Mouse (Mus musculus): ENCODE data around the gene Lamb3. TPM values are rescaled to one million over a fixed set of nuclear protein-coding genes. Genes with fewer than 3 reads are reported as not detected.

Lamb3 gene
- total RNA-seq, 2 experiments from 2014 or later: not detected

- peak; percentile 73 for ATAC-seq (replicated peaks; ENCODE audit: low FRiP score, low TSS enrichment, poor library complexity, severe bottlenecking)
Observed at GRCm38 (mm10) chr1:193330172-193330571, 122.7 kb downstream of the Lamb3 start.

- no peak for ATAC-seq (replicated peaks; ENCODE audit: low FRiP score, low TSS enrichment, poor library complexity, severe bottlenecking)
Observed at GRCm38 (mm10) chr1:193330626-193331025, 123.1 kb downstream of the Lamb3 start.

- no peak for ATAC-seq (replicated peaks; ENCODE audit: low FRiP score, low TSS enrichment, poor library complexity, severe bottlenecking)
Observed at GRCm38 (mm10) chr1:193332018-193332417, 124.5 kb downstream of the Lamb3 start.

- ATAC-seq (replicated peaks; ENCODE audit: low FRiP score, low TSS enrichment, poor library complexity, severe bottlenecking): no peak
Observed at GRCm38 (mm10) chr1:193332671-193333070, 125.2 kb downstream of the Lamb3 start.

- no peak for ATAC-seq (replicated peaks; ENCODE audit: low FRiP score, low TSS enrichment, poor library complexity, severe bottlenecking)
Observed at GRCm38 (mm10) chr1:193333776-193334175, 126.3 kb downstream of the Lamb3 start.

- ATAC-seq (replicated peaks; ENCODE audit: low FRiP score, low TSS enrichment, poor library complexity, severe bottlenecking): no peak
Observed at GRCm38 (mm10) chr1:193334546-193334945, 127.0 kb downstream of the Lamb3 start.

GRCm38 (mm10) chr1:193336122-193337017 lies 128.9 kb downstream of the Lamb3 start:
- ATAC-seq (replicated peaks; ENCODE audit: low FRiP score, low TSS enrichment, poor library complexity, severe bottlenecking): no peak

GRCm38 (mm10) chr1:193337018-193337321 lies 129.5 kb downstream of the Lamb3 start:
- ATAC-seq (replicated peaks; ENCODE audit: low FRiP score, low TSS enrichment, poor library complexity, severe bottlenecking): no peak

- ATAC-seq (replicated peaks; ENCODE audit: low FRiP score, low TSS enrichment, poor library complexity, severe bottlenecking): no peak
Observed at GRCm38 (mm10) chr1:193337787-193338310, 130.3 kb downstream of the Lamb3 start.

GRCm38 (mm10) chr1:193338363-193338995 lies 131.0 kb downstream of the Lamb3 start:
- ATAC-seq (replicated peaks; ENCODE audit: low FRiP score, low TSS enrichment, poor library complexity, severe bottlenecking): no peak

GRCm38 (mm10) chr1:193342198-193342946 lies 134.9 kb downstream of the Lamb3 start:
- ATAC-seq (replicated peaks; ENCODE audit: low FRiP score, low TSS enrichment, poor library complexity, severe bottlenecking): no peak

GRCm38 (mm10) chr1:193343853-193344252 lies 136.4 kb downstream of the Lamb3 start:
- ATAC-seq (replicated peaks; ENCODE audit: low FRiP score, low TSS enrichment, poor library complexity, severe bottlenecking): no peak

- ATAC-seq (replicated peaks; ENCODE audit: low FRiP score, low TSS enrichment, poor library complexity, severe bottlenecking): no peak
Observed at GRCm38 (mm10) chr1:193344976-193345375, 137.5 kb downstream of the Lamb3 start.

GRCm38 (mm10) chr1:193346908-193347307 lies 139.4 kb downstream of the Lamb3 start:
- no peak for ATAC-seq (replicated peaks; ENCODE audit: low FRiP score, low TSS enrichment, poor library complexity, severe bottlenecking)

GRCm38 (mm10) chr1:193348261-193348962 lies 140.9 kb downstream of the Lamb3 start:
- no peak for ATAC-seq (replicated peaks; ENCODE audit: low FRiP score, low TSS enrichment, poor library complexity, severe bottlenecking)

- no peak for ATAC-seq (replicated peaks; ENCODE audit: low FRiP score, low TSS enrichment, poor library complexity, severe bottlenecking)
Observed at GRCm38 (mm10) chr1:193349702-193350545, 142.4 kb downstream of the Lamb3 start.

- no peak for ATAC-seq (replicated peaks; ENCODE audit: low FRiP score, low TSS enrichment, poor library complexity, severe bottlenecking)
Observed at GRCm38 (mm10) chr1:193350546-193350801, 143.0 kb downstream of the Lamb3 start.

- ATAC-seq (replicated peaks; ENCODE audit: low FRiP score, low TSS enrichment, poor library complexity, severe bottlenecking): no peak
Observed at GRCm38 (mm10) chr1:193351583-193351982, 144.1 kb downstream of the Lamb3 start.

GRCm38 (mm10) chr1:193359199-193359598 lies 151.7 kb downstream of the Lamb3 start:
- no peak for ATAC-seq (replicated peaks; ENCODE audit: low FRiP score, low TSS enrichment, poor library complexity, severe bottlenecking)
